Mouse (Mus musculus) left cerebral cortex, postnatal 4 days (tissue): ENCODE measurements at regions not wholly inside any gene's neighbourhood (a gene's known extent, or its start where the extent isn't known, plus 50 kb on each side); places are given as distances from the start of the nearest gene placed in this dataset.
"Not testable (repeated sequence)": the region's sequence is repeated elsewhere in the genome, so short reads cannot be mapped to it uniquely, and the experiment has no call there.

Experiments used
- DNase-seq: peaks from one replicate; pipeline ENCODE4 v3.0.0-alpha.2; 2022
- intact Hi-C: fragments of 180-260 bp; cut with DNase I; formaldehyde crosslinking; loops from one replicate; pipeline ENCODE4 v1.15.1; 2025

- DNase-seq, result no peak
- intact Hi-C loops, result no loop called here
These were observed 88.6 kb upstream of the Cpsf6 start for GRCm38 (mm10) chr10:117468381-117468780.

DNA sequence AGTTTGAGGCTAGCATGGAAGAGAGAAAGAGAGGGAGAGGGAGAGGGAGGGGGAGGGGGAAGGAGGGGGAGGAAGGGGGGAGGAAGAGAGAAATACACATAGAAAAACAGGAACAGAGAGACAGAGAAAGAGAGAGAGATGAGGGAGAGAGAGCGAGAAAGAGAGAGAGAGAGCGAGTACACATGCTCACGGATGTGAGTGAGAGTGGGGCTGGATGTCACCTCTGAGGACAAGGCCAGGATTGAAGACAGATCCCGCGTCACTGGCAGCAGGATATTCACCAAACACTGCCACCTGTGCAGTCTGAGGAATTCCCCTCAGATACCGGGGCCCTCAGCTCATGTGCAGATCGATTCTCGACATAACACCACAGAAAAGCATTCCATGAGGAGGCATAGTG, 87.3 kb upstream of the Cpsf6 start:
- no peak for DNase-seq
- intact Hi-C loops, result no loop called here

DNA sequence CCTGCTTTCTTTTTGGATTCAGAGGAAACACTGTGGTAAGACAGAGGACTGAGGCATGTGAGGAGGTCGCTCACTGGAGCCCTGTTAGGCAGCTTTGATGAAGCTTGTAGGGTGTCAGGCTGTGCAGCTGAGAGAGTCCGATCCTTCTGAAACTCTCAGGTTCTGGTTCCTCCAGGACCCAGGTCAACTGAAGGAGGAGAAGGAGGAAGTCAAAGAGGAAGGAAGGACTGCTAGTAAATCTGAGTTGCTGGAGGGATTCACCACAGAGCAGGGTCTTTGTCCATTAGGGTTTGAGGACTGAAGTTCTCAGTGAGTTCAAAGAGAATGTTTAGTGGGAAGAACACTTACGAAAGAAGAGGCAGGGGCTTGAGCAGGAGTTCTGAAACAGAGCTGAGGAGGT, 86.6 kb upstream of the Cpsf6 start:
- no peak for DNase-seq
- intact Hi-C loops, result no loop called here

- DNase-seq, result no peak
- intact Hi-C loops, result no loop called here
These were observed 85.9 kb upstream of the Cpsf6 start for GRCm38 (mm10) chr10:117465671-117466250.

- intact Hi-C loops, result no loop called here
- no peak for DNase-seq
These were observed 85.3 kb upstream of the Cpsf6 start for GRCm38 (mm10) chr10:117465058-117465660.

- DNase-seq, intact Hi-C loops: not testable (repeated sequence)
These were observed 84.5 kb upstream of the Cpsf6 start for GRCm38 (mm10) chr10:117464331-117464730.

- intact Hi-C loops, result no loop called here
- no peak for DNase-seq
These were observed 83.8 kb upstream of the Cpsf6 start for GRCm38 (mm10) chr10:117463636-117464035.

DNA sequence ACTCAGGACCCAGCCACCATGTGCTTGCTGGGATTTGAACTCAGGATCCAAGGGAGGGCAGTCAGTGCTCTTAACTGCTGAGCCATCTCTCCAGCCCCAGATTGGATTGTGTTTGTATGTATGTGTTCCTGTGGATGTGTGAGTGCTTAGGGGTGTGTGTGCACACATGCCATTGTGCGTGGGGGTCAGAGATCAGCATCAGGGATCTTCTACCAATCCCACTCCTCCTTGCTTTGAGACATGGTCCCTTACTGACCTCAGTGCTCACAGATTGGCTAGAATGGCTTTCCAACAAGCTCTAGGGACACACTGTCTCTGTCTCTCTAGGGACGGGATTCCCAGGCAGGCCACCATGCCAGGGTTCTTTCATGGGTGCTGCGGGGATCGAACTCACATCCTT, 83.1 kb upstream of the Cpsf6 start:
- no peak for DNase-seq
- intact Hi-C loops, result no loop called here

GRCm38 (mm10) chr10:117461791-117462516, 82.1 kb upstream of the Cpsf6 start:
- intact Hi-C loops, result no loop called here
- DNase-seq, result no peak

GRCm38 (mm10) chr10:117461261-117461660, 81.4 kb upstream of the Cpsf6 start:
- no peak for DNase-seq
- intact Hi-C loops, result no loop called here

GRCm38 (mm10) chr10:117460366-117460730, 80.5 kb upstream of the Cpsf6 start:
- no peak for DNase-seq
- intact Hi-C loops, result no loop called here

DNA sequence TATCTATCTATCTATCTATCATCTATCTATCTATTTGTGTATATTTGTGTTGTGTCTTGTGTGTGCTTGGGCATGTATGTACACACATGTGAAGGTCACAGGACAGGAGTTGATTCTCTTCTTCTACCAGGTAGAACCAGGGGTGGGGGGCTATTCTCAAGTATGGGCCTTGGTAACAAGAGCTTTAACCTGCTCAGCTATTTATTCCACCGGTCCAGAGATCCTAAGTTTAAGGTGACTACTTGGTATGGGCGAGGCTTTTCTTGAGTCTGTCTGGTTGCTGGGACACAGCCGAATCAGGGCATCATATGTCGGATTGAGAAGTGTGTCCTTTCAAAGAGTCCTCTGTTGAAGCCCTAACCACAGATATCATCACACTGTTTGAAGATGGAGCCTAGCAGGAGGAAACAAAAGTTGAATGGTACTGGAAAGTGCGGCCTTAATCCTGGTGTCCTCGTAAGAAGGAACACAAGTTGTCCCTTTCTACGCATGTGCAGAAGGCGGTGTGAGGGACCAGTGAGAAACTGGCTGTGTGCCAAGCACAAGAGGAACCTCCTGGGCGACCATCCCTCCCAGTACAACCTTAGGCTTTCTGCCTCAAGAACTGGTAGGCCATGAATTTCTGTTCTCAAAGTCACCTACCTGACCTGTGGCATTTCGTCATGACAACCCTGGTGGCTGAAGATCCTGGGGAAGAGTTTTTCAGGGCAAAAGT, 80.0 kb upstream of the Cpsf6 start:
- no peak for DNase-seq
- intact Hi-C loops, result no loop called here

DNA sequence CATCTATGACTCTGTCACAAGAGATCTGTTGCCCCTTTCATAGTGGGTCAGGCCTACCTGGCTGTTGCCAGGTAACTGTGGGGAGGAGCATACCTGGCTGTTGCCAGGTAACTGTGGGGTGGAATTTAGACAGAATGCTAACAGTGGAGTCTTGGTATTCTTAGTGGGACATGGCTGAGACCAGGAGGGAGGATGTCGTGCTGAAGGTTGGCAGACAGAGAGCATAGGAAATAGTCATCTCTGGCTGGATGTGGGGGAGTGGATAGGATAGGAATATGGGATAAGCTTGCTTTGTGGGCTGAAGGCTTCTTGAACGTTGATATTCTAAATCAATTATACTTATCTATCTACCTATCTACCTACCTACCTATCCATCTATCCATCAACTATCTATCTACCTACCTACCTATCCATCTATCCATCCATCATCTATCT, 79.2 kb upstream of the Cpsf6 start:
- intact Hi-C loops, result no loop called here
- DNase-seq, result no peak

DNA sequence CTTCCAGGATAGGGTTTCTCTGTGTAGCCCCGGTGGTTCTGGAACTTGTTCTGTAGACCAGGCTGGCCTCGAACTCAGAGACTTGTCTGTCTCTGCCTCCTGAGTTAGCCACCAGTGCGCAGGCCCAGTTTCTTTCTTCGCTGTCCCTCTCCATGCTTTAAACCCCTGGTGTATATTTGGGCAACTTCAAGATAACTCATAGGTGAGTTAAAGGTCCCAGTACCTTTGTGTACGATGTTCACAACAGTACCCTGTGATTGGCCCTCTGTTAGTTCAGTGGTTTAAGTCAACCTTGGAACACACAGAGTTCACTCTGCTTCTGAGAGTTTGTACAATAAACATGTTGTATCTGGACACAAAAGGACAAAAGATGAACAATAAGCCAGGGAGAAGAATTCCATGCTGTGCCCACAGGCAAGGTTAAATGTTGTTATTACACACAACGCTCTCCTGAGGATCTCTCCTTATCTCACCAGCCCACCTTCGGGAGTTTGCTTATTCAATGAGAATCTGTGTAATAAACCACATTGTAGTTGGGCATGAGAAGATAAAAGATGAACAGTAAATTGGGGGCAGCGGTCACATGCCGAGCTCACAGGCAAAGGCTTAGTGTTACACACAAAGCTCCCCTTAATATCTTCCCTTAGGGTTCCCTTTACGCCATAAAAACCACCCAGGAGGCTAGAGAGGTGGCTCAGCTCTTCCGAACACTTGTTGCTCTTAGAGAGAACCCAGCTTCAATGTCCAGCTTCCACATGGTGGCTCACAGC, 78.6 kb upstream of the Cpsf6 start:
- no peak for DNase-seq
- intact Hi-C loops, result no loop called here

DNA sequence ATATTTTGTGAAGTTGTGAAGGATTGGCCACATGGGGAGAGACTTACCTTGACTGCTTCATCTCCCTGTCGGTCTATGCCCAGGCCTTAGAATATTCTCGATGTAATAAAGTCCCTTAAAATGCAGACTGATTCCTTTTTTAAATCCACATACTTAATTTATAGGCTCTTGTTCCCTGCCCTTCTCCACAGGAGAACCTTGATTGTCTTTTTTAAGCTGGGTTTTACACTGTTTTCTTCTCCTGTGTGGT, 77.8 kb upstream of the Cpsf6 start:
- intact Hi-C loops, result no loop called here
- DNase-seq, result no peak

GRCm38 (mm10) chr10:117456904-117457700, 77.3 kb upstream of the Cpsf6 start:
- DNase-seq, result no peak
- intact Hi-C loops, result no loop called here

- intact Hi-C loops, result no loop called here
- DNase-seq, result no peak
These were observed 76.6 kb upstream of the Cpsf6 start for GRCm38 (mm10) chr10:117456427-117456826.

GRCm38 (mm10) chr10:117455595-117456302, 75.9 kb upstream of the Cpsf6 start:
- peak; percentile 48 for DNase-seq
- intact Hi-C loops, result loop anchor here (2.0 kb wide), 1 partner anchor 221 kb away; no protein-coding TSS in a partner anchor

DNA sequence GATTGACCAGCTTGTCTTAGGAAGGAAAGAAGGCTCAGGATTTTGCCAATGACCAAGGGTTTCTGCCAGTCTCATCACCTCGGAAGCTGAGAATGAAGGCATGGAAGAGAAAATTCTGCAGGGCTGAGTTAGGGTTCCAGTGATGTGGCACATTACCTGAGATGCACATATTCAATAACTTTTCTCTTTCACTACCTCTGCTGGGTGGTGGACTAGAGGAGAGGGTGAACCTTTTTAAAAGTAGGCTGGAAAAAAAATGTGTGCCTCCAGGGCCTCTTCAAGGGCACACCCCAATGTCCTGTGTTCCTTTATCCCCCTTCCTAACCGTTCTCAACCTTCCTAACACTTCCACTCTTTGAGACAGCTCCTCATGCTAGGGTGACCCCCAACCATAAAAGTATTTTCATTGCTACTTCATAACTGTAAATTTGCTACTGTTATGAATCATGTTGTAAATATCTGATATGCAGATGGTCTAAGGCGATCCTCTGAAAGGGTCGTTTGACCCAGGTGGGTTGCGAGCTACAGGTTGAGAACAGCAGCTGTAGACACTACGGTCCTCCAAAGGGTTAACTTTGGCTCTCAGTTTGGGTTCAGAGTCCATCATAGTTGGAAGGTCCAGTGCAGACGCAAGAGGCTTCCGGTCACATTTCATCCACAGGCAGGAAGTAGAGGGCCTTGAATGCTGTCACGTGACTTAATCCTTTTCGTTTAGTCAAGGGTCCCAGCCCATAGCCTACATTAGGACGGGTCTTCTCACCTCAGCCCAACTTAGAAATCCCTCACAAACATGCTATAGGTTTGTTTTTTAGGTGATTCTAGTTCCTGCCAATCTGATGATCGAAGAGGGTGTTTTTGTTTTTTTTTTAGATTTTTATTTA, 75.1 kb upstream of the Cpsf6 start:
- DNase-seq, result no peak
- intact Hi-C loops, result loop anchor here (2.0 kb wide), 1 partner anchor 222 kb away; no protein-coding TSS in a partner anchor
